Mouse (Mus musculus) midbrain, embryonic 16.5 days (tissue): ENCODE measurements at regions not wholly inside any gene's neighbourhood (a gene's known extent, or its start where the extent isn't known, plus 50 kb on each side); places are given as distances from the start of the nearest gene placed in this dataset.

Experiments used
- ATAC-seq: fragments of 200-750 bp; cut with Nextera tagmentation; 2 replicates; pipeline ENCODE4 v1.8.0; 2017; ENCODE audit warnings: moderate TSS enrichment
- H3K27ac ChIP-seq: fragments of 300-500 bp; sonication (generic); 2 replicates; pipeline ENCODE4 v1.5.1; 2014; ENCODE audit warnings: mild to moderate bottlenecking, low read length, mixed read lengths
- H3K27me3 ChIP-seq: fragments of 300-500 bp; sonication (generic); 2 replicates; pipeline ENCODE4 v1.6.1; 2014; ENCODE audit warnings: low read depth, low read length, mixed read lengths; ENCODE audit not compliant: control insufficient read depth, insufficient read depth
- H3K36me3 ChIP-seq: fragments of 300-500 bp; sonication (generic); 2 replicates; pipeline ENCODE4 v1.6.1; 2014; ENCODE audit warnings: mild to moderate bottlenecking, low read length, moderate library complexity, mixed read lengths; ENCODE audit not compliant: control insufficient read depth, insufficient read depth
- H3K4me1 ChIP-seq: fragments of 300-500 bp; sonication (generic); 2 replicates; pipeline ENCODE4 v1.6.1; 2014; ENCODE audit warnings: mild to moderate bottlenecking, low read length, mixed read lengths; ENCODE audit not compliant: control insufficient read depth, insufficient read depth
- H3K4me2 ChIP-seq: fragments of 300-500 bp; sonication (generic); 2 replicates; pipeline ENCODE4 v1.6.1; 2014; ENCODE audit warnings: mild to moderate bottlenecking, low read length, mixed read lengths
- H3K4me3 ChIP-seq: fragments of 300-500 bp; sonication (generic); 2 replicates; pipeline ENCODE4 v1.5.1; 2014; ENCODE audit warnings: low read depth, mild to moderate bottlenecking, low read length, moderate library complexity, mixed read lengths
- H3K9ac ChIP-seq: fragments of 300-500 bp; sonication (generic); 2 replicates; pipeline ENCODE4 v1.6.1; 2014; ENCODE audit warnings: low read depth, low read length, mixed read lengths
- H3K9me3 ChIP-seq: fragments of 300-500 bp; sonication (generic); replicated peaks from 2 replicates; pipeline ENCODE4 v1.6.1; 2014; ENCODE audit warnings: mild to moderate bottlenecking, low read length, mixed read lengths; ENCODE audit not compliant: control insufficient read depth, poor library complexity, severe bottlenecking
- WGBS: fragments of 180-500 bp; shearing (Covaris S2); extraction: QIAGEN DNeasy Blood & Tissue Kit; methylation state at CpG from one replicate; pipeline ENCODE4 v1.1.7; 2014; 5-methylcytosine and 5-hydroxymethylcytosine counted together

DNA sequence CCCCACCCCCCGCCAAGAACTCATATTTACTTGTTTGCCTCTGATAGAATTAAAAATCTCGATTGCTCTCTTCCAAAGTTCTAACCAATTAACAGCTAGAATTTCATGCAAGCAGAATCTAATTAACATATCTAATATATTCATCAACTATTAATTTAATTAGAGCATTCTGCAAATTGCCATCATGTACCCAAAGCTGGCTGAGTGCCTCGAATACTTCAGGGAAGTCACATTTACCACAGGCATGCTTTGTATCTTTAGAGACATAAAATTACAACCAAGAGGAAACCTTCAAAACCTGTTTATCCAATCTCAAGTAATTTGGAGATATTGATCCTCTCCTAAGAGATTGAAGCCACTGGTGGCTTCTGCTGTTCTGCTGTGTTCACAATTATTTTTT, 401.6 kb upstream of the Nmur2 start:
- Histone ChIP-seq H3K27ac (no peak overlapping the region), H3K4me3 (no peak overlapping the region), H3K4me2 (no peak overlapping the region), H3K9me3 (no peaks in the 10 kb centered on the region), H3K4me1 (no peaks in the 10 kb centered on the region), H3K27me3 (no peaks in the 10 kb centered on the region), H3K9ac (no peak overlapping the region), H3K36me3 (no peaks in the 10 kb centered on the region)
- 74% methylated on average over 3 of the region's 3 CpGs for WGBS
- no peak for ATAC-seq

DNA sequence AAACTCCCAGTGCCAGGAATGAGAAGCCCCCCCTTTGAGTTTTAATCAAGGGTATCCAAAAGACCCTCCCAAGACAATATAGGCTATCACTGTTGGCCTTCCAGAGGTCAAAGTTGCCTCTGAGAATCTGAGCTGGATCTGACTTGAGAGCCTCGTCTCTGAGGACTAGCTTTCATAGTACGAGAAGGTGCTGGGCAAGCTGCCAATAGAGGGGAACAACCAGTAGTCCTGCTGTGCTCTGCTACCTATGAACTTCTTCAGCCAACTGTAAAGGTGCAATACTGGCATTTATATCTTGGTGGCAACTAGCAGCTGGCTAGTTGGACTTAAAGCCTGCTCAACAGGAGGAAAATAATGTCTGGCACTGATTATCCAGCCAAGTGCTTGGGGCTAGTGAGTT, 400.3 kb upstream of the Nmur2 start:
- H3K9me3 ChIP-seq: no peaks in the 10 kb centered on the region
- no peak overlapping the region for H3K27ac ChIP-seq
- 47% methylated on average over 2 of the region's 2 CpGs for WGBS
- no peak for ATAC-seq
- no peaks in the 10 kb centered on the region for H3K27me3 ChIP-seq
- H3K4me1 ChIP-seq: no peaks in the 10 kb centered on the region
- no peak overlapping the region for H3K4me3 ChIP-seq
- no peak overlapping the region for H3K9ac ChIP-seq
- H3K36me3 ChIP-seq: no peaks in the 10 kb centered on the region
- no peak overlapping the region for H3K4me2 ChIP-seq

DNA sequence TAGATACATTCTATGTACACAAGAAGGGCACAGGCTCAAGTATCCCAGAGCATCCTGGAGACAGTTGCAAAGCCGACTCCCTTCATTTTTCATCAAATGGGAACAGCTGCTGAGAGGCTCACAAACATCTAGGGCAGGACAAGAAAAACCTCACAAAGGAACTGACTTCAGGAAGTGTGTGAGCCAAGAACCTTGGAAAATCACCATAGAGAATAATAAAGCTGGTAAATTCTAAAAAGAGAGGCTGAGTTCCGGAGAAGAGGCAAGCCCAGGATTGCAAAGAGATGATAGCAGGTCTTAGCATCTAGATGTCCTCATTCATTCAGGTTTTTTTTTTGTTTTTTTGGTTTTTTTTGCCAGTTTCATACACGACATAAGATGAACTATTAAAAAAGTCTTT, 390.3 kb upstream of the Nmur2 start:
- H3K9me3 ChIP-seq: no peaks in the 10 kb centered on the region
- ATAC-seq: no peak

DNA sequence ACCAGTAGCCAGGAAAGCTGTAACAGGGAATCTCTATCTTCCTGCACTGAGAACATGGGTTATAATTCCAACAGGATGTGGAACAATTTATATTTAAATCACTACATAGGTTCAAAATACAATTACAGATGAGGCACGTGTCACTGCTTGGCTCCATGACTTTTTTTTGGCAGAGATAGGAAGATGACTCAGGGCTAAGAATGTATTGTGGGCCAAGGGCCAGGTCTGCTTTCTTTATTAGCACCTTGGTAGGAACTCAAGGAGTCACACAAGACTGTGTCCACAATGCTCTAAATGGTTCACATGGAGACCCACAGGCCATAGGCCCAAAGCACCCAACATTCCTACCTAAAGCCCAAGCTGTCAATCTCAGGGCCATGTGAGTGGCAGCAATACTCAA, 344.0 kb upstream of the Nmur2 start:
- Histone ChIP-seq H3K27me3 (no peaks in the 10 kb centered on the region), H3K9ac (no peak overlapping the region)
- WGBS: 79% methylated on average over 1 of the region's 1 CpGs

More for the DNA sequence above, 390.3 kb upstream of the Nmur2 start:
- Histone ChIP-seq H3K27ac (no peak overlapping the region), H3K4me1 (no peaks in the 10 kb centered on the region), H3K27me3 (no peaks in the 10 kb centered on the region), H3K4me3 (no peak overlapping the region), H3K9ac (no peak overlapping the region), H3K4me2 (no peak overlapping the region), H3K36me3 (no peaks in the 10 kb centered on the region)
- 86% methylated on average over 3 of the region's 3 CpGs for WGBS

DNA sequence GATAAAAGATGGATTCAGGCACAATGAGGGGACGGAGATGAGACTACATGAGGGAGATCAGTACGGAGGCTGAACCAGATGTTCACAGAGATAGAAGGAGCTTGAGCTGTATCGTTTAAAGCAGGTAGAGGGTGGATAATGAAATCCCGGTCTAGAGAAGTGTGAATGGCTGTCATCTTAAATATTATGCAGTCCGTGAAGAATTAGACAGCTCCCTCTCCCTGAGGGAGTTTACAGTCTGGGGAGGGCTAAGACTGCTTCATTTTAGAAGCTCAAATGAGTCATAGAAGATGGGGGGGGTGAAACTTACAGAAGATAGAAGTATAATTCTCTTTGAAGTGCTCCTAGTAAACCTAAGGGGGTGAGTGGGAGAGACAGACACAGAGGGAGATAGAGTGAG, 336.7 kb upstream of the Nmur2 start:
- Histone ChIP-seq H3K27me3 (no peaks in the 10 kb centered on the region), H3K4me1 (no peaks in the 10 kb centered on the region; the same call in 1 of the 2 replicates), H3K9me3 (no peaks in the 10 kb centered on the region), H3K9ac (no peak overlapping the region), H3K36me3 (no peaks in the 10 kb centered on the region), H3K27ac (no peak overlapping the region), H3K4me2 (no peak overlapping the region), H3K4me3 (no peak overlapping the region)
- 57% methylated on average over 5 of the region's 5 CpGs for WGBS
- ATAC-seq: 0 out of 2 replicates have a peak, but pooled peaks have one; percentile 5

More for the DNA sequence above, 344.0 kb upstream of the Nmur2 start:
- Histone ChIP-seq H3K9me3 (no peaks in the 10 kb centered on the region), H3K4me1 (no peaks in the 10 kb centered on the region), H3K4me3 (no peak overlapping the region), H3K36me3 (no peaks in the 10 kb centered on the region), H3K27ac (no peak overlapping the region), H3K4me2 (no peak overlapping the region)
- ATAC-seq: no peak

DNA sequence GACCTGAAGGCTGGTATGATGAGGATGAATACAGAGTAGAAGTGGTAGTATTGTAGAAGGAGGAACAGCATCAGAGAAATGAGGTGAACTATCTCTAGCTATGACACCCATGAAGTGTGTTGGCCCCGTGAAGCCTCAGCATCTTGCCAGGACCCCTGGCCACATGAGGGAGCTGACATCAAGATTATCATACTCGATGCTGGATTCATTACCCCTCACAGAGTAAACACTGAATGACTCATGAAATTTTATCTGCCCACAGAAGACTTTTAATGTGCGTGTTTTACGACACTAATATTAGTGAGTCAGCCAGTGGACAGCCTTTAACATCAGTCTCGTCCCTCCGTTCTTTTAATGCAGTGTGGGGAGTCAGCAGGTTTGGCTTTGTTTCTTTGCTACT, 333.5 kb upstream of the Nmur2 start:
- no peaks in the 10 kb centered on the region for H3K9me3 ChIP-seq
- WGBS: 81% methylated on average over 6 of the region's 6 CpGs

DNA sequence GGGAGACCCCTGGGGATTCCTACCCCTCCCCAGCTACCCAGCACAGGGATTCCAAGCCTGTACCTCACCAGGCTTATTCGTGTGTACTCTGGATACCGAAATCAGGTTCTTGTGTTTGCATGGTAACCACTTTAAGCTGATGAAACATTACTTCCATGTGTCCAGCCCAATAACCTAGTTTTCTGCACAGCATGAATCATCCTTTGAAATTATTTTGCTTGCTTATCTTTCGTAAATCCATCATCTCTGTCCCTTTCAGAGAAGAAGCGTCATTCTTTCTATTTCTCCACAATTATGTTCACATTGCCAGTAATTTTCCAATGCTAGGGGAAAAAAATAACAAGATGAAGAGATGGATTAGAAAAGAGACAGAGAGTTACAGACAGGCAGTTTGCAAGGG, 332.8 kb upstream of the Nmur2 start:
- 68% methylated on average over 4 of the region's 4 CpGs for WGBS
- H3K36me3 ChIP-seq: no peaks in the 10 kb centered on the region
- no peak overlapping the region for H3K27ac ChIP-seq
- H3K9ac ChIP-seq: no peak overlapping the region
- no peaks in the 10 kb centered on the region for H3K27me3 ChIP-seq
- no peaks in the 10 kb centered on the region for H3K9me3 ChIP-seq
- H3K4me3 ChIP-seq: no peak overlapping the region
- no peak overlapping the region for H3K4me2 ChIP-seq
- H3K4me1 ChIP-seq: no peaks in the 10 kb centered on the region; the same call in 1 of the 2 replicates
- ATAC-seq: no peak

More for the DNA sequence above, 333.5 kb upstream of the Nmur2 start:
- Histone ChIP-seq H3K27ac (no peak overlapping the region), H3K36me3 (no peaks in the 10 kb centered on the region), H3K4me3 (no peak overlapping the region), H3K4me2 (no peak overlapping the region), H3K27me3 (no peaks in the 10 kb centered on the region), H3K9ac (no peak overlapping the region), H3K4me1 (no peaks in the 10 kb centered on the region; the same call in 1 of the 2 replicates)
- ATAC-seq: no peak

DNA sequence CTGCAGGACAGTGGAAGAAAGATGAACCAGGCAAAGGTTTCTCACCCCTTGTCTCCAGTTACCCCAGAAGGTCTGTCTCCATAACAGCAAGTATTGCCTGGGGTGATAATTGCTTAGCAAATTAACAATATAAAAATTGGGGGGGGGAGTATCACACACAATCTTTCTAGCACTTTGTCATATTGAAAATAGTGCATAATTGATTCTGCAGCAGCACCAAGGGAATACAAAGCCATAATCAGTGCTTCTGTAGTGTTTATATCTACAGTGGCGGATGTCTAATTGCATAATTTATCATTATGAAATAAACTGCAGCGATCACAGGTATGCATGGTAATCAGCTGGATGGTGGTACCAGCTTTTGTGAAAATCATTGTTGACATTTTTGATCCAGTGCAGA, 316.9 kb upstream of the Nmur2 start:
- ATAC-seq: no peak
- Histone ChIP-seq H3K27ac (no peak overlapping the region), H3K27me3 (no peaks in the 10 kb centered on the region), H3K9me3 (no peaks in the 10 kb centered on the region), H3K9ac (no peak overlapping the region), H3K4me3 (no peak overlapping the region), H3K36me3 (no peaks in the 10 kb centered on the region), H3K4me1 (no peaks in the 10 kb centered on the region), H3K4me2 (no peak overlapping the region)
- WGBS: 55% methylated on average over 2 of the region's 2 CpGs

DNA sequence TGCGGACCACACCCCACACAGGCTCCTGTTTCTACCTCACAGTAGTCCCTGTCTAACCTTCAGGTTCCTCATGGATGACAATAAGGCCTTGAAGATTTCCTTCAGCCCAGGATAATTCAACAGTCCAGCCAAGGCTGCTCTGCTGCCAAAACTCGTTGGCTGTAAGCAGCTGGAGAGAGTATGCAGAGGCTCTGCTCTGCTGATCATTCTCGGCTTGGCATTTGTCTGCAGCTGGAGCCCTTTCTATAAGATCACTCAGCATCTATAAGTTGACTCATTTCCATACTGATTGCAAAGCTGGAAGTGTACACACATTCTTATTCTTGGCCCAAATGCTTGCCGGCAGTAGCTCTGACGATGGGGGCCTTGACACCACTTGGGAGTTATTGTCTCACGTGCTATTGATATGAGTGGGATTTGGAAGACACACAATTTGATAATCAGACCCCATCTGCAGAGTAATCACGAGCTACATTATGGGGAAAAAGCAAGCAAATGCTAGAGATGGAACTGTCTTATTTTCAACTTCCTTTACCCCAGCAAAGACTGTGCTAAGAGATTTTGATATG, 311.1 kb upstream of the Nmur2 start:
- no peaks in the 10 kb centered on the region for H3K4me1 ChIP-seq
- ATAC-seq: no peak
- 59% methylated on average over 7 of the region's 7 CpGs for WGBS
- no peak overlapping the region for H3K4me3 ChIP-seq
- H3K27me3 ChIP-seq: no peaks in the 10 kb centered on the region
- H3K9me3 ChIP-seq: no peaks in the 10 kb centered on the region
- no peak overlapping the region for H3K9ac ChIP-seq
- H3K4me2 ChIP-seq: no peak overlapping the region
- H3K27ac ChIP-seq: no peak overlapping the region
- H3K36me3 ChIP-seq: no peaks in the 10 kb centered on the region
